Comparison of ENCODE assay signal across 8 mouse cellular contexts in genomic region chr19:5662981-5663913, GRCm38 (mm10). TPM values are rescaled to one million over a fixed set of nuclear protein-coding genes. Genes with fewer than 3 reads are reported as not detected.
DNase-seq lines count a peak whose midpoint lies in the region; ATAC-seq lines count a peak whose summit lies in the region.

Sipa1 (minus strand) TSS chr19:5663707.

- ATAC-seq in intestine, embryonic 15.5 days, result peak; percentile 98
- peak; percentile 84 for ATAC-seq in megakaryocyte-erythroid progenitor cell, adult 5-6 weeks (replicated peaks; ENCODE audit: low FRiP score, low TSS enrichment, poor library complexity, severe bottlenecking)

- peaks cover 23% of the 10 kb centered on the region for H3K4me1 ChIP-seq in intestine, embryonic 15.5 days (replicated peaks)

- peak within 1 kb of the TSS; percentile 73 for H3K4me2 ChIP-seq in intestine, embryonic 15.5 days (replicated peaks)

- no peaks in the 10 kb centered on the region for H3K27me3 ChIP-seq in intestine, embryonic 15.5 days (replicated peaks)

- DNase-seq in adrenal gland, postnatal 10 days, result peak; percentile 98
- peak; percentile 93 for DNase-seq in embryo, embryonic 9.5 days (ENCODE audit: extremely low spot score)
- DNase-seq in gastrocnemius, postnatal 4 days (ENCODE audit: low spot score in 2 of 2), result peak; percentile 89 to 93
- DNase-seq in left cerebral cortex, postnatal 14 days (ENCODE audit: low spot score in 2 of 2), result peak; percentile 68 to 73
- DNase-seq in right cerebral cortex, postnatal 25 days, result peak; percentile 78
- DNase-seq in urinary bladder, postnatal 4 days (ENCODE audit: low spot score in 2 of 2), result peak; percentile 91 to 94

- under 1% methylated on average over 32 of the region's 32 CpGs for WGBS in intestine, embryonic 15.5 days

- intact Hi-C loops in left cerebral cortex, postnatal 14 days (cut with DNase I), result no loop called here

- no peaks in the 10 kb centered on the region for H3K9me3 ChIP-seq in intestine, embryonic 15.5 days

- peak within 1 kb of the TSS; percentile 57 for H3K9ac ChIP-seq in intestine, embryonic 15.5 days

- H3K36me3 ChIP-seq in intestine, embryonic 15.5 days, result peaks cover 19% of the 10 kb centered on the region

- H3K4me3 ChIP-seq in intestine, embryonic 15.5 days (replicated peaks), result peak within 1 kb of the TSS; percentile 52

- H3K27ac ChIP-seq in intestine, embryonic 15.5 days, result peak within 1 kb of the TSS; percentile 94

RNA-seq across cellular contexts. Expression of gene Sipa1, which starts in this region (rescaled TPM):
- 10 to 100 TPM; 52.5 to 68.0 TPM for total RNA-seq in adrenal gland, postnatal 10 days (2021)
- 10 to 100 TPM; 47.7 to 52.2 TPM for total RNA-seq in gastrocnemius, postnatal 4 days (2021)
- 21.5 and 23.8 TPM in 2 replicates for polyA plus RNA-seq in intestine, embryonic 15.5 days (2015; fragmentation: Nextera tagmentation; extraction: Ambion mirVana)
- 10 to 100 TPM; 23.9 to 24.4 TPM for total RNA-seq in left cerebral cortex, postnatal 14 days (2021)
- total RNA-seq in megakaryocyte-erythroid progenitor cell, adult 5-6 weeks (2014; fragmentation: Nextera tagmentation), result 44.7 and 51.2 TPM in 2 replicates
- 16.4 and 16.5 TPM in 2 replicates for total RNA-seq in megakaryocyte-erythroid progenitor cell, adult 5-6 weeks (2017)

Comparison
In these comparisons a context has a peak if more than half of its experiments do, and no peak if none do; other contexts are left out.
1. Peak in every context shown above with its lines: DNase-seq, ATAC-seq, H3K4me3 ChIP-seq and H3K27ac ChIP-seq.